Mouse (Mus musculus) myocyte (in vitro differentiated cells): ENCODE data around the gene Grik4.

Experiments
- CEBPB ChIP-seq: IDR thresholded peaks from 2 replicates; pipeline ENCODE4 v1.6.1; 2011; ENCODE audit warnings: mild to moderate bottlenecking, moderate library complexity; ENCODE audit not compliant: poor library complexity, insufficient read depth, severe bottlenecking
- MAX ChIP-seq: IDR thresholded peaks from one replicate; pipeline ENCODE4 v1.6.1; 2011; ENCODE audit warnings: low read depth, mild to moderate bottlenecking, control low read depth
- MYOD1 ChIP-seq, 3 experiments: IDR thresholded peaks; one replicate each; pipeline ENCODE4 v1.6.1; 2011; ENCODE audit warnings: control low read depth in 2 of 3, low read depth in 2 of 3, mild to moderate bottlenecking in 2 of 3, moderate library complexity in 1 of 3; ENCODE audit not compliant: insufficient read length in 2 of 3, control insufficient read depth in 1 of 3
- POLR2A ChIP-seq: IDR thresholded peaks from one replicate; pipeline ENCODE4 v1.6.1; 2011; ENCODE audit warnings: low read depth, mild to moderate bottlenecking, control low read depth, moderate library complexity; ENCODE audit not compliant: insufficient read length
- SRF ChIP-seq: IDR thresholded peaks from one replicate; pipeline ENCODE4 v1.6.1; 2011; ENCODE audit warnings: low read depth; ENCODE audit not compliant: control insufficient read depth, insufficient read length
- TCF12 ChIP-seq: IDR thresholded peaks from one replicate; pipeline ENCODE4 v1.6.1; 2011; ENCODE audit warnings: mild to moderate bottlenecking, control low read depth; ENCODE audit not compliant: poor library complexity, insufficient read depth, severe bottlenecking
- TCF3 ChIP-seq: IDR thresholded peaks from one replicate; pipeline ENCODE4 v1.6.1; 2011; ENCODE audit warnings: low read depth, control low read depth; ENCODE audit not compliant: insufficient read length
- USF1 ChIP-seq: IDR thresholded peaks from one replicate; pipeline ENCODE4 v1.6.1; 2011; ENCODE audit warnings: low read depth, mild to moderate bottlenecking, control low read depth, moderate library complexity

GRCm38 (mm10) chr9:42613827-42614226 lies 330.5 kb downstream of the Grik4 start:
- TF ChIP-seq TCF3 (no peak), POLR2A (no peak), USF1 (no peak), MAX (no peak), CEBPB (no peak), TCF12 (no peak), MYOD1 (IDR thresholded peaks at IDR 0.05; ENCODE audit: control insufficient read depth in 1 of 3, insufficient read length in 2 of 3, low read depth in 2 of 3) (no peak), SRF (no peak)
